Mouse (Mus musculus): ENCODE measurements around the gene Ccl1.

Gene Ccl1

GRCm38 (mm10) chr11:82159126-82159525 is 146.4 kb downstream of the Ccl1 start:
- in situ Hi-C loops (cut with MboI; ENCODE audit: low sequenced_read_pairs): no loop called here

- in situ Hi-C loops (cut with MboI; ENCODE audit: low sequenced_read_pairs): no loop called here
Observed at GRCm38 (mm10) chr11:82139492-82140094, 165.9 kb downstream of the Ccl1 start.

GRCm38 (mm10) chr11:82136196-82136595 is 169.3 kb downstream of the Ccl1 start:
- in situ Hi-C loops (cut with MboI; ENCODE audit: low sequenced_read_pairs): no loop called here

GRCm38 (mm10) chr11:82132977-82133376 is 172.5 kb downstream of the Ccl1 start:
- in situ Hi-C loops (cut with MboI; ENCODE audit: low sequenced_read_pairs): no loop called here
